Mouse (Mus musculus): ENCODE results near the gene Enpp6. TPM values are rescaled to one million over a fixed set of nuclear protein-coding genes. Genes with fewer than 3 reads are reported as not detected.

Gene Enpp6
- polyA plus RNA-seq, 1 experiment, result not detected

DNA sequence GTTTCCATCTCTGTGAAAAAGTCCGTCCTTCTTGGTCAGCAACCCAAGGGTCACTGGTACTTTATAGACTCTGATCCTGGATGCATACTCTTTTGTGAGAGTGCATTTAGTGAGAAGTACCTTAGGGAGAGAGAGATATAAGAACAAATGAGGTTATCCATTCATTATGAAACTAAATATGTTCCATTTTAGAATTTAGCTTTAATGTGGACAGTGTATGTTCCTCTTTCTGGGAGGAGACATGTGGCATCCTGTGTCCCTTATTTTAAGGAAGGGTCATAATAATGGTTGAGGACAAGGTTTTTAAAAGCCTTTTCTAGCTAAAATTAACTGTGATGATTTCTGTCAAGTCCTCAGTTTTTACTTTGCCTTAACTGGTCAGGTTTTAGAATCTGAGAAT is 142.2 kb downstream of the Enpp6 start:
- no peaks in the 10 kb centered on the region for H3K27me3 ChIP-seq (ENCODE audit: control insufficient read depth, insufficient read depth, insufficient read length)
- H3K79me2 ChIP-seq (ENCODE audit: control insufficient read depth, insufficient read depth), result no peaks in the 10 kb centered on the region
- no peak overlapping the region for H3K4me2 ChIP-seq (ENCODE audit: low read depth)
- H3K4me3 ChIP-seq, result no peak overlapping the region
- no peak overlapping the region for H3ac ChIP-seq (ENCODE audit: control insufficient read depth, insufficient read length)
- no peaks in the 10 kb centered on the region for H3K36me3 ChIP-seq (ENCODE audit: control insufficient read depth, insufficient read depth)
- TF ChIP-seq USF1 (IDR thresholded peaks at IDR 0.05; ENCODE audit: low read depth), result no peak
- TF ChIP-seq CEBPB (IDR thresholded peaks at IDR 0.05; ENCODE audit: insufficient read depth, poor library complexity, severe bottlenecking), result no peak
- no peak for TF ChIP-seq MYOG (IDR thresholded peaks at IDR 0.05; ENCODE audit: control insufficient read depth in 1 of 3, insufficient read depth in 1 of 3, insufficient read length in 2 of 3, low read depth in 2 of 3)
- TF ChIP-seq MAX (IDR thresholded peaks at IDR 0.05; ENCODE audit: low read depth), result no peak
- TF ChIP-seq MYOD1 (IDR thresholded peaks at IDR 0.05; ENCODE audit: control insufficient read depth in 1 of 3, insufficient read length in 2 of 3, low read depth in 2 of 3), result no peak
- no peak for TF ChIP-seq POLR2AphosphoS2 (IDR thresholded peaks at IDR 0.05; ENCODE audit: insufficient read length, low read depth)
- no peak for TF ChIP-seq E2F4 (IDR thresholded peaks at IDR 0.05; ENCODE audit: insufficient read depth)

DNA sequence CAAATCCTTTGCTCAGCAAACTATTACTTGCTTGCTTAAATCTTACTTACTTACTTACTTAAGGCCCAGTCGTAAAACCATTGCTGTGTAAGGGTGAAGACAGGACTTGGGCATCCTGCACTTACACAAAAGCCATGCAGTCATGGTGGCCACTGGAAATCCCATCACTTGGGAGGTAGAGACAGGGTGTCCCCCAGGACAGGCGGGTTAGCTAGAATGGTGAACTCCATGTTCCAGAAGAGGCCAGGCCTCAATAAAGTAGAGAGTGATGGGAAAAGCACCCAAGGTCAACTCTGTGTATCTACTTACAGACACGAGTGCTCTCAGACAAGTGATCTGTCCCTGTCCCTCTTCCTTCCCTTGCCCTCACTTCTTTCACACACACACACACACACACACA is 146.7 kb downstream of the Enpp6 start:
- Histone ChIP-seq H3ac (ENCODE audit: control insufficient read depth, insufficient read length) (no peak overlapping the region), H3K4me2 (ENCODE audit: low read depth) (no peak overlapping the region), H3K79me2 (ENCODE audit: control insufficient read depth, insufficient read depth) (no peaks in the 10 kb centered on the region), H3K4me3 (no peak overlapping the region), H3K27me3 (ENCODE audit: control insufficient read depth, insufficient read depth, insufficient read length) (peaks cover under 1% of the 10 kb centered on the region), H3K36me3 (ENCODE audit: control insufficient read depth, insufficient read depth) (no peaks in the 10 kb centered on the region)
- TF ChIP-seq TCF12 (IDR thresholded peaks at IDR 0.05; ENCODE audit: insufficient read depth, poor library complexity, severe bottlenecking) (no peak), MYOD1 (IDR thresholded peaks at IDR 0.05; ENCODE audit: control insufficient read depth in 1 of 3, insufficient read length in 2 of 3, low read depth in 2 of 3) (no peak), SRF (IDR thresholded peaks at IDR 0.05; ENCODE audit: control insufficient read depth, insufficient read length, low read depth) (no peak), REST (IDR thresholded peaks at IDR 0.05; ENCODE audit: insufficient read depth, insufficient read length) (no peak), E2F4 (IDR thresholded peaks at IDR 0.05; ENCODE audit: insufficient read depth) (no peak), TCF3 (IDR thresholded peaks at IDR 0.05; ENCODE audit: insufficient read length, low read depth) (no peak), POLR2A (IDR thresholded peaks at IDR 0.05; ENCODE audit: insufficient read length, low read depth) (no peak), MAX (IDR thresholded peaks at IDR 0.05; ENCODE audit: low read depth) (no peak), CEBPB (IDR thresholded peaks at IDR 0.05; ENCODE audit: insufficient read depth, poor library complexity, severe bottlenecking) (no peak), MYOG (IDR thresholded peaks at IDR 0.05; ENCODE audit: control insufficient read depth in 1 of 3, insufficient read depth in 1 of 3, insufficient read length in 2 of 3, low read depth in 2 of 3) (no peak), POLR2AphosphoS2 (IDR thresholded peaks at IDR 0.05; ENCODE audit: insufficient read length, low read depth) (no peak), USF1 (IDR thresholded peaks at IDR 0.05; ENCODE audit: low read depth) (no peak)

DNA sequence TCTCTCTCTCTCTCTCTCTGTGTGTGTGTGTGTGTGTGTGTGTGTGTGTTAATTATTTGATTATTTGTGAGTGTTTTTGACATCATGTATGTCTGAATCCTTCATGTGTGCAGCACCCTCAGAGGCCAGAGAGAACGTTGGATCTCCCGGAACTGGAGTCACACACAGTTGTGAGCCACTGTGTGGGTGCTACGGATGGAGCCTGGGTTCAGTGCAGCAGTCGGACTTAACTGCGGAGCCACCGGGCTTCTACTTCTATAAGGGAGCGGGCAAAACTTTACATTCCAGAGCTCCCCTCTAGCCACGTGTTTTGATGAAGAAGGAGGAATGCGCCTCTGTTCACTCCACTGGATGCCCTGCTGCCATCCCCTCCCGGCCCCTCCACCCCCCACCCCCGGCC is 148.0 kb downstream of the Enpp6 start:
- Histone ChIP-seq H3K4me3 (no peak overlapping the region), H3K4me2 (ENCODE audit: low read depth) (no peak overlapping the region), H3ac (ENCODE audit: control insufficient read depth, insufficient read length) (no peak overlapping the region), H3K27me3 (ENCODE audit: control insufficient read depth, insufficient read depth, insufficient read length) (peaks cover 8% of the 10 kb centered on the region), H3K79me2 (ENCODE audit: control insufficient read depth, insufficient read depth) (no peaks in the 10 kb centered on the region), H3K36me3 (ENCODE audit: control insufficient read depth, insufficient read depth) (no peaks in the 10 kb centered on the region)
- TF ChIP-seq REST (IDR thresholded peaks at IDR 0.05; ENCODE audit: insufficient read depth, insufficient read length) (no peak), MYOD1 (IDR thresholded peaks at IDR 0.05; ENCODE audit: control insufficient read depth in 1 of 3, insufficient read length in 2 of 3, low read depth in 2 of 3) (no peak)

DNA sequence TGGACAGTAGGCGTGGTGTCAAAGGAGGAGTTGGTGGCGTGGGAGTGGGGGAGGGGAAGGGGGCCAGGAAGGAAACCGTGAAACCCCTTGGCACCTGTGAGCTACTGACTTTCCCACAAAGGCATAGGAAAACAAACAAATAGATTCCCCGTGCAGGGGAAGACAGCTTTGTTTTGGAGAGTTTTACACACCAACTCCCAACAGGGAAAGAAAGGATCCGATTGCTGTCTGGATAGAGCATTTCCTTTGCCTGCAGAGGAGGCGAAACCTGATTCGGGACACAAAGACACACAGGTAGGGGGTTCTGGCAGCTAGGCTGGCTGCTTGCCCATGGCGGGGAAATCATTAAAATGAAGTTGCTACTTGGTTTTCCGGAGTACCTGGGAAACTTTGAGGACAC is 148.9 kb downstream of the Enpp6 start:
- no peaks in the 10 kb centered on the region for H3K36me3 ChIP-seq (ENCODE audit: control insufficient read depth, insufficient read depth)
- no peak overlapping the region for H3K4me2 ChIP-seq (ENCODE audit: low read depth)
- H3K4me3 ChIP-seq, result no peak overlapping the region
- peaks cover 8% of the 10 kb centered on the region for H3K27me3 ChIP-seq (ENCODE audit: control insufficient read depth, insufficient read depth, insufficient read length)
- no peak overlapping the region for H3ac ChIP-seq (ENCODE audit: control insufficient read depth, insufficient read length)
- TF ChIP-seq MYOD1 (IDR thresholded peaks at IDR 0.05; ENCODE audit: control insufficient read depth in 1 of 3, insufficient read length in 2 of 3, low read depth in 2 of 3) (no peak), MAX (IDR thresholded peaks at IDR 0.05; ENCODE audit: low read depth) (no peak), TCF3 (IDR thresholded peaks at IDR 0.05; ENCODE audit: insufficient read length, low read depth) (no peak), MYOG (IDR thresholded peaks at IDR 0.05; ENCODE audit: control insufficient read depth in 1 of 3, insufficient read depth in 1 of 3, insufficient read length in 2 of 3, low read depth in 2 of 3) (no peak), TCF12 (IDR thresholded peaks at IDR 0.05; ENCODE audit: insufficient read depth, poor library complexity, severe bottlenecking) (no peak), USF1 (IDR thresholded peaks at IDR 0.05; ENCODE audit: low read depth) (no peak), POLR2AphosphoS2 (IDR thresholded peaks at IDR 0.05; ENCODE audit: insufficient read length, low read depth) (no peak), POLR2A (IDR thresholded peaks at IDR 0.05; ENCODE audit: insufficient read length, low read depth) (no peak), REST (IDR thresholded peaks at IDR 0.05; ENCODE audit: insufficient read depth, insufficient read length) (no peak), SRF (IDR thresholded peaks at IDR 0.05; ENCODE audit: control insufficient read depth, insufficient read length, low read depth) (no peak), E2F4 (IDR thresholded peaks at IDR 0.05; ENCODE audit: insufficient read depth) (no peak), CEBPB (IDR thresholded peaks at IDR 0.05; ENCODE audit: insufficient read depth, poor library complexity, severe bottlenecking) (no peak)
- no peaks in the 10 kb centered on the region for H3K79me2 ChIP-seq (ENCODE audit: control insufficient read depth, insufficient read depth)

- no peak for TF ChIP-seq POLR2A (IDR thresholded peaks at IDR 0.05; ENCODE audit: insufficient read length, low read depth)
- TF ChIP-seq MYOD1 (IDR thresholded peaks at IDR 0.05; ENCODE audit: control insufficient read depth in 1 of 3, insufficient read length in 2 of 3, low read depth in 2 of 3), result no peak
- TF ChIP-seq REST (IDR thresholded peaks at IDR 0.05; ENCODE audit: insufficient read depth, insufficient read length), result no peak
- no peak for TF ChIP-seq MAX (IDR thresholded peaks at IDR 0.05; ENCODE audit: low read depth)
- no peak for TF ChIP-seq POLR2AphosphoS2 (IDR thresholded peaks at IDR 0.05; ENCODE audit: insufficient read length, low read depth)
- TF ChIP-seq SRF (IDR thresholded peaks at IDR 0.05; ENCODE audit: control insufficient read depth, insufficient read length, low read depth), result no peak
- TF ChIP-seq USF1 (IDR thresholded peaks at IDR 0.05; ENCODE audit: low read depth), result no peak
- no peak for TF ChIP-seq CEBPB (IDR thresholded peaks at IDR 0.05; ENCODE audit: insufficient read depth, poor library complexity, severe bottlenecking)
- no peak for TF ChIP-seq TCF3 (IDR thresholded peaks at IDR 0.05; ENCODE audit: insufficient read length, low read depth)
- no peak for TF ChIP-seq E2F4 (IDR thresholded peaks at IDR 0.05; ENCODE audit: insufficient read depth)
- no peak for TF ChIP-seq MYOG (IDR thresholded peaks at IDR 0.05; ENCODE audit: control insufficient read depth in 1 of 3, insufficient read depth in 1 of 3, insufficient read length in 2 of 3, low read depth in 2 of 3)
- TF ChIP-seq TCF12 (IDR thresholded peaks at IDR 0.05; ENCODE audit: insufficient read depth, poor library complexity, severe bottlenecking), result no peak
- Histone ChIP-seq H3K4me2 (ENCODE audit: low read depth) (no peak overlapping the region), H3ac (ENCODE audit: control insufficient read depth, insufficient read length) (no peak overlapping the region), H3K27me3 (ENCODE audit: control insufficient read depth, insufficient read depth, insufficient read length) (peaks cover 8% of the 10 kb centered on the region), H3K4me3 (no peak overlapping the region), H3K79me2 (ENCODE audit: control insufficient read depth, insufficient read depth) (no peaks in the 10 kb centered on the region), H3K36me3 (ENCODE audit: control insufficient read depth, insufficient read depth) (no peaks in the 10 kb centered on the region)
These were observed 149.4 kb downstream of the Enpp6 start for GRCm38 (mm10) chr8:47136047-47136446.

All from myocyte (in vitro differentiated cells).